Mouse (Mus musculus) myocyte (in vitro differentiated cells): ENCODE measurements around the gene Arl10. TPM values are rescaled to one million over a fixed set of nuclear protein-coding genes. Genes with fewer than 3 reads are reported as not detected.

Experiments
- H3K27me3 ChIP-seq: one replicate; pipeline ENCODE4 v1.6.1; 2011; ENCODE audit not compliant: control insufficient read depth, insufficient read depth, insufficient read length
- H3K36me3 ChIP-seq: one replicate; pipeline ENCODE4 v1.6.1; 2011; ENCODE audit not compliant: control insufficient read depth, insufficient read depth
- H3K4me2 ChIP-seq: one replicate; pipeline ENCODE4 v1.6.1; 2011; ENCODE audit warnings: low read depth, control low read depth
- H3K4me3 ChIP-seq: one replicate; pipeline ENCODE4 v1.5.1; 2011; ENCODE audit warnings: mild to moderate bottlenecking, control low read depth, moderate library complexity
- H3K79me2 ChIP-seq: one replicate; pipeline ENCODE4 v1.6.1; 2011; ENCODE audit not compliant: control insufficient read depth, insufficient read depth
- H3ac ChIP-seq: one replicate; pipeline ENCODE4 v1.6.1; 2011; ENCODE audit not compliant: control insufficient read depth, insufficient read length
- CEBPB ChIP-seq: IDR thresholded peaks from 2 replicates; pipeline ENCODE4 v1.6.1; 2011; ENCODE audit warnings: mild to moderate bottlenecking, moderate library complexity; ENCODE audit not compliant: poor library complexity, insufficient read depth, severe bottlenecking
- E2F4 ChIP-seq: IDR thresholded peaks from one replicate; pipeline ENCODE4 v1.6.1; 2011; ENCODE audit warnings: mild to moderate bottlenecking, control low read depth, moderate library complexity; ENCODE audit not compliant: insufficient read depth
- MAX ChIP-seq: IDR thresholded peaks from one replicate; pipeline ENCODE4 v1.6.1; 2011; ENCODE audit warnings: low read depth, mild to moderate bottlenecking, control low read depth
- MYOD1 ChIP-seq, 3 experiments: IDR thresholded peaks; one replicate each; pipeline ENCODE4 v1.6.1; 2011; ENCODE audit warnings: control low read depth in 2 of 3, low read depth in 2 of 3, mild to moderate bottlenecking in 2 of 3, moderate library complexity in 1 of 3; ENCODE audit not compliant: insufficient read length in 2 of 3, control insufficient read depth in 1 of 3
- MYOG ChIP-seq, 3 experiments: IDR thresholded peaks; one replicate each; pipeline ENCODE4 v1.6.1; 2011; ENCODE audit warnings: control low read depth in 2 of 3, low read depth in 2 of 3, mild to moderate bottlenecking in 2 of 3; ENCODE audit not compliant: insufficient read length in 2 of 3, control insufficient read depth in 1 of 3, insufficient read depth in 1 of 3
- POLR2A ChIP-seq: IDR thresholded peaks from one replicate; pipeline ENCODE4 v1.6.1; 2011; ENCODE audit warnings: low read depth, mild to moderate bottlenecking, control low read depth, moderate library complexity; ENCODE audit not compliant: insufficient read length
- POLR2AphosphoS2 ChIP-seq: IDR thresholded peaks from one replicate; pipeline ENCODE4 v1.6.1; 2011; ENCODE audit warnings: low read depth, control low read depth; ENCODE audit not compliant: insufficient read length
- REST ChIP-seq: IDR thresholded peaks from one replicate; pipeline ENCODE4 v1.6.1; 2011; ENCODE audit warnings: mild to moderate bottlenecking, control low read depth, moderate library complexity; ENCODE audit not compliant: insufficient read depth, insufficient read length
- SRF ChIP-seq: IDR thresholded peaks from one replicate; pipeline ENCODE4 v1.6.1; 2011; ENCODE audit warnings: low read depth; ENCODE audit not compliant: control insufficient read depth, insufficient read length
- TCF12 ChIP-seq: IDR thresholded peaks from one replicate; pipeline ENCODE4 v1.6.1; 2011; ENCODE audit warnings: mild to moderate bottlenecking, control low read depth; ENCODE audit not compliant: poor library complexity, insufficient read depth, severe bottlenecking
- TCF3 ChIP-seq: IDR thresholded peaks from one replicate; pipeline ENCODE4 v1.6.1; 2011; ENCODE audit warnings: low read depth, control low read depth; ENCODE audit not compliant: insufficient read length
- USF1 ChIP-seq: IDR thresholded peaks from one replicate; pipeline ENCODE4 v1.6.1; 2011; ENCODE audit warnings: low read depth, mild to moderate bottlenecking, control low read depth, moderate library complexity
- polyA plus RNA-seq: library from polyadenylated mRNA; unstranded; fragments of >200 nt; fragmentation: generic; extraction: Trizol; gene quantifications from one replicate; pipeline ENCODE4 v1.2.1, GENCODE M21; 2012; ENCODE audit warnings: missing spikeins

Gene Arl10
- polyA plus RNA-seq, 1 experiment, result 15.3 TPM

DNA sequence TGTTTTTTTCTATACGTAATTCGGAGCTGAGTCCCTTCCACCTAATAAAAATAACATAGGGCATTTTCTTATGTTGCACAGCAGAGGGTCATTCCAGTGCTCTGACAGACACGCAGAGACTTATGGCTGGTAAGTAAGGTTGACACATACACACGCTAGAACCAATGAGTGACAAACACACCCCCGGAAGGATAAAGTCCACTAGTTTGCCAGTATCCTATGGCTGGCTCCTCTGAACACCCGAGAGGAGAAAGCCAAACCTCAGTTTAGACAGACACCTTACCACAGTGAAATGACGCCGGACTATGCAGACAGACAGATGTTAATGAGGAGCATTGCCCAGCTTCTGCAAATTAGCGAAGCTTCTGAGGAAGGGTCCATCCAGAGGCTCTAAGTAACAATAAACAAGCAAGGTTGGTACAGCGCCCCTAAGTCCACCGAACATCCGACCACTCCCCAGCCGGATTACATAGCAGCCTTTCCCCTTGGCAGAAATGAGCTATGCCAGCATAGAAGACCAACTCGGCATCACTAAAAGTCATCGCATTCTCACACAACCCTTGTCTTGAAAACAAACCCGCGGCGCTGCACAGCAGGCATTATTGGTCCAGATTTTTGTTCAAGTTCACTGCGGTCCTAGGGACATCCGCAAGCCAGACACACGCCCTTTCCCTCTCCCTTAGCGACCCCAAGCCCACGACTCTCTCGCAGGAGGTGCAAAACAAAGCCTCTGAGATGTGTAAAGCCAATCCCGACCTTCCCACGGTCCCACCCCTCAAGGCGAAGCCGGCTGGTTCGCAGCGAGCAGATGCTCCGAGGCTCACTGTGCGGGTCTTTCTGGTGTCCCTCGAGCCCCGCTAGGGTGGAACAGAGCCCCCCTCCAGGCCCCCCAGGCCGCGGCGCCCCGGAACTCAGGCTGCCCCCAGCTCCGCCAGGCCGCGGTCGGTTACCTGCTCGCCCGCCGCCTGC lies 10.3 kb upstream of the Arl10 start:
- TF ChIP-seq TCF12, result no peak
- no peak for TF ChIP-seq SRF
- no peak for TF ChIP-seq MAX
- no peak for TF ChIP-seq USF1
- TF ChIP-seq POLR2A, result no peak
- no peak for TF ChIP-seq E2F4
- no peak for TF ChIP-seq POLR2AphosphoS2
- TF ChIP-seq TCF3, result no peak
- no peak for TF ChIP-seq MYOD1 (IDR thresholded peaks at IDR 0.05; ENCODE audit: control insufficient read depth in 1 of 3, insufficient read length in 2 of 3, low read depth in 2 of 3)
- Histone ChIP-seq H3K36me3 (peaks cover 6% of the 10 kb centered on the region), H3K4me2 (peak overlapping the region; percentile 74), H3K79me2 (peaks cover 30% of the 10 kb centered on the region), H3ac (peak overlapping the region; percentile 53), H3K4me3 (peak overlapping the region; percentile 69), H3K27me3 (no peaks in the 10 kb centered on the region)

DNA sequence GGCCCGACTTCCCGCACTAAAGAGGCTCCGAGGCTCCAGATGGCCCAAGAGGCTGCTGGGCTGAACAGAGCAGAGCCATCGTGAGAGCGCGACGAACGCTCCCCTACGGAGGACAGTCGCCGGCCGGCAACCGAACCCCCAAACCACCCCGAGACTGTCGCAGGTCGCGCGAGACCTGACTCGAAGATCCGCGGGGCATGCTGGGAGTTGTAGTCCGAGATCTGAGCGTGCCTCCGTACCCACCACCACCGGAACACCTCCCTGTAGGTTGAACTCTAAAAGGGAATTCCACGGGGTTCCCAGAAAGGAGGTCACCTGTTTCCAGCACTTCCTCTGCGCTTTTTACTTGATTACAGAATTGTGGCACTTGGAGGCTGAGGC lies 9.6 kb upstream of the Arl10 start, which contains the start of gene 4833439L19Rik:
4833439L19Rik (minus strand) TSS at position 235 of the 381 bp plus-strand sequence.
- no peaks in the 10 kb centered on the region for H3K27me3 ChIP-seq
- no peaks in the 10 kb centered on the region for H3K36me3 ChIP-seq
- peaks cover 30% of the 10 kb centered on the region for H3K79me2 ChIP-seq
- peak within 1 kb of the TSS; percentile 53 for H3ac ChIP-seq
- H3K4me2 ChIP-seq, result peak within 1 kb of the TSS; percentile 88
- peak within 1 kb of the TSS; percentile 69 for H3K4me3 ChIP-seq
- TF ChIP-seq REST (no peak), MAX (no peak), CEBPB (no peak), USF1 (no peak), POLR2AphosphoS2 (peak; percentile 94), POLR2A (peak; percentile 94), MYOD1 (IDR thresholded peaks at IDR 0.05; ENCODE audit: control insufficient read depth in 1 of 3, insufficient read length in 2 of 3, low read depth in 2 of 3) (no peak), MYOG (IDR thresholded peaks at IDR 0.05; ENCODE audit: control insufficient read depth in 1 of 3, insufficient read depth in 1 of 3, insufficient read length in 2 of 3, low read depth in 2 of 3) (peak in 1 of 3 experiments; percentile 3), TCF12 (no peak), E2F4 (no peak), TCF3 (no peak), SRF (no peak)

DNA sequence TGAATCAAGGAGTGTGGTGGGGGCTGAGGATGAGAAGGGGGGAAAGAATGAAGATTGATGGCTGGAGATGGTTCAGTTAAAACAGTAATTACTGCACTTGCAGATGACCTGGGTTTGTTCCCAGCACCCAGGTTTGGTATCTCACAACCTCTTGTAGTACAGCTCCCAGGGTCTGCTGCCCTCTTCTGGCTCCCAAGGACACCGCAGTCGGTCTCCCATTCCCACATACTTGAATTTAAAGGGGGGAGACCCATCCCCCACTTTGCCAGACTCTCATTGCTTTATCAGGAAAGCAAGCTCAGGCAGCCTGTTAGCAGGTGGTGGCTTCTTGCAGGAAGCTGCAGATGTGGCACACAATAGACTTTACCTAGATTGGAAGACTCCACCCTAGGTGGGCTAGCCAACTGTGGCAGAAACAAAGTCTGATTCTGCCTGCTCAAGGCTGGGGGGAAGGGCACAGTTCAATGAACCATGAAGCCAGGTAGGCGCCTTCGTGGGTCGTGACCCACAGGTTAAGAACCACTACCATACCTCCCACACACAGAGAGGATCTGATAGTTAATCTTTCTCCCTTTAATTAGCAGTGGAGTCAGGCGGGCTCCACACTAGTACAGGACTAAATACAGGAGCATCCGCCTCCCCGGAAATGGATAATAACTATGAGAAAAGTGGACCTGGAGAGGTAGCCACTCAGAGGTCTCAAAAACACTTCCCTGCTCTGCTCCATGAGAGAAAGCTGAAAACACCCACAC lies 9.0 kb upstream of the Arl10 start:
- TF ChIP-seq USF1 (no peak), E2F4 (no peak), MYOG (IDR thresholded peaks at IDR 0.05; ENCODE audit: control insufficient read depth in 1 of 3, insufficient read depth in 1 of 3, insufficient read length in 2 of 3, low read depth in 2 of 3) (no peak), MYOD1 (IDR thresholded peaks at IDR 0.05; ENCODE audit: control insufficient read depth in 1 of 3, insufficient read length in 2 of 3, low read depth in 2 of 3) (no peak), CEBPB (no peak), POLR2AphosphoS2 (no peak), POLR2A (no peak), TCF3 (no peak), SRF (no peak), REST (no peak), TCF12 (no peak), MAX (no peak)
- H3K27me3 ChIP-seq, result no peaks in the 10 kb centered on the region
- H3K4me2 ChIP-seq, result peak overlapping the region; percentile 88
- H3K36me3 ChIP-seq, result no peaks in the 10 kb centered on the region
- H3K79me2 ChIP-seq, result peaks cover 30% of the 10 kb centered on the region
- no peak overlapping the region for H3ac ChIP-seq
- peak overlapping the region; percentile 69 for H3K4me3 ChIP-seq

DNA sequence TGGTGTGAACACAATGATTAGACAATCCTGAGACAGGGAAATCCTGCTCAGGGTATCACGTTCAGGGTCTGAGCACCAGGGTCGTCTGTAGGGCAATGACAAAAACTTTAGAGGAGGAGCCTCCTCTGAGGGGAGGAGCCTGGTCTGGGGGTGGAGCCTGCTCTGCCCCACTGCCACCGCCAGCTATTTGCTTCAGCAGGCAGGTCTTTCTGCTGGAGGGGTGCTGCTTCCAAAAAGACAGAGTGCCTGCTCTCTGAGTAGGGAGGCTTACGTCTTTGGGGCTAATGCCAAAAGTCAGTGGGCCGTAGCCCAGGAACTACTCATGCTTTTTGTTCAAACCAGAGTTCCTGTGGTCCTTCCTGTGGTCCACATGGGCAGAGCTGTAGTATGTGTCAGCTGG lies 6.4 kb upstream of the Arl10 start:
- H3K4me2 ChIP-seq, result no peak overlapping the region
- H3ac ChIP-seq, result no peak overlapping the region
- H3K27me3 ChIP-seq, result no peaks in the 10 kb centered on the region
- no peak for TF ChIP-seq MYOD1 (IDR thresholded peaks at IDR 0.05; ENCODE audit: control insufficient read depth in 1 of 3, insufficient read length in 2 of 3, low read depth in 2 of 3)
- H3K79me2 ChIP-seq, result peaks cover 16% of the 10 kb centered on the region
- no peaks in the 10 kb centered on the region for H3K36me3 ChIP-seq
- H3K4me3 ChIP-seq, result no peak overlapping the region

DNA sequence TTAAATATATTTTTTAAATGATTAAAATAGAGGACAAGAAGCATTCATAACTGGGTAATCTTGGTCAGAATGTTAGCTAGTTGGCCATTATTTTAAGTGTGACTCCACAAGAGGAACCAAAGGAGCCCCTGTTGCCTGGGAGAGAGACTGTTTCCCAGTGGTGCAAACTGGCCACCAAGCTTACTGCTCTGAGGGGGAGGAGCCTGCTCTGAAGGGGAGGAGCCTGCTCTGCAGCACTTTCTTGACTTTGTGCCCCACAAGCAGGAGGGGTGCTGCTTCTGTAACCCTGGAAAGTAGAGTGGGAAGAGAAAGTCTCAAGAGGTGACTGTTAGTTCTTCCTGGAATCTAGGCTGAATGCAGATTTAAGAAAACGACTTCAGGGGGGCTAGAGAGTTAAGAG lies 5.5 kb upstream of the Arl10 start:
- H3K36me3 ChIP-seq, result no peaks in the 10 kb centered on the region
- H3ac ChIP-seq, result no peak overlapping the region
- H3K27me3 ChIP-seq, result no peaks in the 10 kb centered on the region
- H3K4me3 ChIP-seq, result no peak overlapping the region
- no peak overlapping the region for H3K4me2 ChIP-seq
- no peak for TF ChIP-seq USF1
- TF ChIP-seq POLR2AphosphoS2, result no peak
- TF ChIP-seq MYOG (IDR thresholded peaks at IDR 0.05; ENCODE audit: control insufficient read depth in 1 of 3, insufficient read depth in 1 of 3, insufficient read length in 2 of 3, low read depth in 2 of 3), result no peak
- no peak for TF ChIP-seq POLR2A
- no peak for TF ChIP-seq TCF3
- TF ChIP-seq REST, result no peak
- no peak for TF ChIP-seq SRF
- no peak for TF ChIP-seq MAX
- no peak for TF ChIP-seq CEBPB
- no peak for TF ChIP-seq TCF12
- TF ChIP-seq MYOD1 (IDR thresholded peaks at IDR 0.05; ENCODE audit: control insufficient read depth in 1 of 3, insufficient read length in 2 of 3, low read depth in 2 of 3), result no peak
- no peak for TF ChIP-seq E2F4
- peaks cover 7% of the 10 kb centered on the region for H3K79me2 ChIP-seq
